ENCODE assay signal across 14 mouse cellular contexts in the genomic region with DNA sequence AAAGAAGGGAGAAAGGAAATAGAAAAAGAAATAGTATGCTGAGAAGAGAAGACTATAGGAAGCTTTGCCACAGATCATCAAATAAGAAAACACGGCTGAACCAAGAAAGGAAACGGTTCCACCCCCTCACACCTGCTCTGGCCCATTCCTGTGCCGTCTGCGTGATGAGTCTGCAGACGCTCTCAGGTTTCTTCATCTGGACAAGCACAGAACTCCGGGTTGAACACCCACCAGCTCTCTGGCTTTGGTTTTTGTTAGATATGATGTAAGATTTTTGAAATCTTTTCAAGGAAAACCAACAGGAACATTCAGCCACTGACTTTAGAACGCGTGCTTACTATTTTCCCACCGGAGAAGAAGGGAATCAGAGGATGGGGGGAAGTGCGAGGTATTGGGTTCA.
DNase-seq lines count a peak whose midpoint lies in the region; TF ChIP-seq lines count a peak whose summit lies in the region.
"Had no signal": no experiment of that assay in that cellular context is flagged by ENCODE, and none has a peak within 500 bp of the region (broad histone marks: within the 10 kb centered on the region; RNA-seq: fewer than 3 reads in every experiment).

No protein-coding gene starts in this region.

- H3K27ac ChIP-seq in left cerebral cortex, adult 2 months = peak overlapping the region; percentile 69
- H3K27ac ChIP-seq: heart, adult 2 months; kidney, embryonic 15.5 days; lung, embryonic 15.5 days had no signal

- intact Hi-C loops in left cerebral cortex, adult 2 months (cut with DNase I) = loop anchor here (2.0 to 10.0 kb wide), 7 partner anchors 42 to 1660 kb away; no protein-coding TSS in a partner anchor

- peak; percentile 19 to 63 for DNase-seq in layer of hippocampus, adult 18-20 months (ENCODE audit: low spot score in 2 of 2)
- no peak for DNase-seq in layer of hippocampus, adult 9-10 months (ENCODE audit: low spot score)
- peak; percentile 63 to 65 for DNase-seq in frontal cortex, adult 2 months (ENCODE audit: extremely low spot score in 1 of 2, low spot score in 1 of 2)
- peak; percentile 39 to 60 for DNase-seq in left cerebral cortex, adult 2 months (ENCODE audit: extremely low spot score in 1 of 2, low spot score in 2 of 2)
- DNase-seq in right cerebral cortex, postnatal 14 days = peak; percentile 21
- no peak for DNase-seq in yolk sac, embryonic 10.5 days (ENCODE audit: low spot score)
- DNase-seq in adrenal gland, postnatal 36 days = no peak
- DNase-seq: cerebellum, adult 2 months; heart, adult 2 months; retina, postnatal 1 day; thymus, adult 2 months had no signal

- no peak for TF ChIP-seq CTCF in left cerebral cortex, adult 2 months (IDR thresholded peaks at IDR 0.05)

- peak overlapping the region; percentile 23; the same call in 1 of the 2 replicates for H3K4me3 ChIP-seq in left cerebral cortex, adult 2 months
- H3K4me3 ChIP-seq: heart, adult 2 months; kidney, embryonic 15.5 days; lung, embryonic 15.5 days; megakaryocyte, embryonic 14.5 days had no signal

Comparison
In these comparisons a context has a peak if more than half of its experiments do, and no peak if none do; other contexts are left out.
1. DNase-seq: peak in layer of hippocampus, adult 18-20 months (2 of 2), frontal cortex, adult 2 months (2 of 2), left cerebral cortex, adult 2 months (2 of 2) and right cerebral cortex, postnatal 14 days (single experiment); none in layer of hippocampus, adult 9-10 months (single experiment), yolk sac, embryonic 10.5 days (single experiment) and adrenal gland, postnatal 36 days (0 of 2).